Mouse (Mus musculus) gonadal fat pad, adult 2 months (tissue): ENCODE measurements around the gene Dnajb2. TPM values are rescaled to one million over a fixed set of nuclear protein-coding genes. Genes with fewer than 3 reads are reported as not detected.
"Not testable (repeated sequence)": the region's sequence is repeated elsewhere in the genome, so short reads cannot be mapped to it uniquely, and the experiment has no call there.

Source experiments
- DNase-seq: peaks from one replicate; pipeline ENCODE4 v3.0.0-alpha.2; 2012; ENCODE audit warnings: low read depth
- polyA plus RNA-seq: library from polyadenylated mRNA; depleted of rRNA; stranded (reverse); fragments of >200 nt; gene quantifications from 2 replicates; pipeline ENCODE4 v1.2.3, GENCODE M21; 2012

Dnajb2 gene
- polyA plus RNA-seq, 1 experiment, result 37.9 TPM

DNA sequence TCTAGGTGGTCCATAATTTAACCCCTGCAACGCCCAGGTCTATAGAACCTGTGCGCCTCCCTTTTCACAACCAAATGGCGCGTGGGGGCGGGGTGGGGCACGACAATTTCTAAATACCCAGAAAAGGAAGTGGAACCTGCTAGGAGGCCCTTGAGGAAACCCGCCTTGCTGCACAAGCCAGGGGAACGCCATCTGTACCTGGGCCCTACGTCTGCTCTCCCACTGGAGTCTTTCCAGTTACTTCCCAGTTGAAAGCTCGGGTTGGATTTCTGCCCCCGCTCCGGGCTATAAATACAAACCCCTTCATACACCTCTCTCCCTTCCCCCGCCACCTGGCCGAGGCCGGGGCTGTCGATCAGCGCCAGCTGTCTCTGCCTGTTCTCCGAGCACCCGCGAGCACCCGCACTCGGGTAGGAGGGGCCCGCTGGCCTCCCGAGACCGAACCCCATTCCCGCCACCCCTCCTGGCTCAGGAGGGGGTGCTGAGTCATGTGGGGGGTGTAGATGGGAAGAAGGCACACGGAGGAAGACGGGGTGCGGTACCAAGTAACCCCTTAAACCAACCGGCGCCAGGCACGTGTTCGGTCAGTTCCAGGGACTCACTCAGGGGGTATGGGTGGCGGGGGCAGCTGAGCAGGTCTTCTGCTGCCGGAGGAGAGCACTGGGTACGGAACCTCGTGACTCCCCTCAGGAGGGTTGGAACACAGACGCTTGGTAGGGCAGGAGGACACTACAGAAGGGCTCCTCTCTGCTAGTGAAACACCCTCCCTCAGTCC lies 17.8 kb upstream of the Dnajb2 start:
- no peak for DNase-seq

DNA sequence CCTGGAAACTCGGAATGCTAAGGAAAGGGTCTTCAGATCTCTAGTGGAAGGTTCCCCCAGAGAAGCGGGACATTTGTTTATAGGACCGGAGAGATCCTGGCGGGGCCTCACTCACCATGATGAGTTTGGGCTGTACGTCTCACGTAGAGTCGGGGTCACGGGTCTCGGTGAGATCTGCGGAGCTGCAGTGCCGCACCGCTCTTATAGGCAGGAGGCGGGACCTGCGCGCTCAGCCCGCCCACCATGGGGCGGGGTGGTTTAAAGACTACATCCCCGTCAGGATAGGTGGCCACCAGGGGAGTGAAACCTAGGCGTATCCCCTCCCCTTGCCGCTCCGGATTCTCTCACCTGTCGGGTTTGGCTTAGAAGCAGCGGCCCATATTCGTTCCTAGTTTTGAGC lies 17.1 kb upstream of the Dnajb2 start:
- no peak for DNase-seq

DNA sequence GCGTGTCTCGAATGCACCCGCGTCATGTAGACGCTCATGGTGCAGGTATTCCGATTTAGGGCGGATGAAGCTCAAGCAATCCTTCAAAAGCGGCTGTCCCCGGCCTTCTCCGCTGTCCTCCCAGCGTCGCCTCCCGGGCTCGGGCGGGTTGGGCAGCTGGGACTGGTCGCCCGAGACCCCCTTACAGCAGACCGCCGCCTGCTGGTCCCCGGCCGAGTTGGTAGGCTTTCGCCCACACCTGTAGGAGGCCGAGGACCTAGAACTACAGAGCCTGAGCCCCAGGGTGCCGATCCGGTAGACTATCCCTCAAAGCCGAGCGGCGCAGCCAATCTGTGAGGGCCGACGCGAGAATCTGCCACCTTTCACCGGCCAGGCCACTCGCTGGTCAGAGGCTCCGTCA lies 16.7 kb upstream of the Dnajb2 start, which contains the start of gene Tuba4a:
Tuba4a (minus strand) TSS at position 335 of the 400 bp plus-strand sequence.
- no peak for DNase-seq

DNA sequence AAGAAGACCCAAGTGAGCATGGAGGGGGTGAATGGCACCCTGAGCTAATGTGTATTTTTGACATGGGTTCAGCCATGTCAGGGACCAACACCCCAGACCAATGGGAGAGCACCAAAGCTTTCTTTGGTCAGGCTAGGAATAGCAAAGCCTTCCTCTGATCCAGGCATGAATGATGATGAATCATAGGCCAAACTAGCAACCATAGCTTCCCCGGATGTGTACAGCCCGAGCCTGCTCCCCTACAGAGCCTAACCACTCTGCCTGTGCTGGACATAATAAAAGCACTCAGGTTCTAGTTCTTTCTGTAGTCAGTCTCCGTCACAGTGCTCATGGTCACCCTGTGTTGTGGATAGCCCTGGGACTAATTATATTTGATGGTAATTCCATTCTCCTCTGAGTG lies 14.7 kb upstream of the Dnajb2 start:
- no peak for DNase-seq

DNA sequence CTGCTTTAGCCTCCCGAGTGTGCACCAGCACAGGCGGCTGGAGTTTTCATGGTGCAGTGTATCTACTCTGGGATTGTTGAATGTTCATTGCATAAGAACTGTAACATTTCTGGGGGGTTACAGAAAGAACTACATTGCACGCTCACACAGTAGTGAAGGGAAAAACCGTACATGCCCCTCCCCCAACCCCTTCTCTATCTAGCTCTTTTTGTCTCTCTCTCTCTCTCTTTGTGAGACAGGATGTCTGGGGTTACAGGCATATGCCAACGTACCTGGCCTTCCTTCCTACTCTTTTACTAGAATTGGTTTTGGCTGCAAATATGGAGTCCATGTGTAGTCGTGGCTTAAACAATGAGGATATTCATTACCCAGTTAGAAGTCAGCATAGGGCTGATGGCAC lies 13.3 kb upstream of the Dnajb2 start:
- no peak for DNase-seq

DNA sequence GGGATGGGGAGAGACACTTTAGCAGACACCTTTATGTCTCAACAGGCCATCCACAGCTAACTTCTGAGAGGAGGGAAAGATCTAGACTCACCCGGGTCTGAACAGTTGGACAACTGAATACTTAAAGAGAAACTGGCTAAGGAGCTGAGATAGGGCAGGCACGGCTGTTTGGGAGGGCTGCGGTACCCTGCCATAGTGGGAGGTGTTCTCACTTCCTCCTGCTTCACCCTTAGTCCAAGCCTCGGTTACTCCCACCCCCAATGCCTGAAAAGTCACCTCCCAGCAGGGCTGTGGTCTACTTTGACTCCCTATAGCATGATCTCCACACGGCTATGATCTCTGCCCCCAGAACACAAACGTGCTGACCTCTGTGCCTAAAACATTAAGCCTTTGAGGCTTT lies 12.7 kb upstream of the Dnajb2 start:
- DNase-seq, result no peak

DNA sequence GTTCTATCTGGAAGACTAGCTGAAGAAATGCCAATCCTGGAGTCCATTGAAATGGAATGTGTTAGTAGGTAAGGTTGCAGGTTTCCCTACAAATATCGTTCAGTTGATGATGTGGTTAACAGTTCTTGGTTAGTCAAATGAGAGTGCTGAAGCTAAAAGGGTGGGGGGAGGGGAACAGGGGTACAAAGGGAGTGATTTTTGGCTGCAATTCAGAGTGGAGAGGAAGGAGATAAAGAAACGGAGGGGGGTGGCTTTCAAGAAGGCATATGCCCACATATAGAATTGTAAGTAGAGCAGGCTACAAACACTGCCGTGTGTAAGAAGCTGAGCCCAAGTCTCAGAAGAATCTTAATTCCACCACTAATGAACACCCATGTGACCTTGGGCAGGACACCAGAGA lies 10.7 kb upstream of the Dnajb2 start:
- no peak for DNase-seq

DNA sequence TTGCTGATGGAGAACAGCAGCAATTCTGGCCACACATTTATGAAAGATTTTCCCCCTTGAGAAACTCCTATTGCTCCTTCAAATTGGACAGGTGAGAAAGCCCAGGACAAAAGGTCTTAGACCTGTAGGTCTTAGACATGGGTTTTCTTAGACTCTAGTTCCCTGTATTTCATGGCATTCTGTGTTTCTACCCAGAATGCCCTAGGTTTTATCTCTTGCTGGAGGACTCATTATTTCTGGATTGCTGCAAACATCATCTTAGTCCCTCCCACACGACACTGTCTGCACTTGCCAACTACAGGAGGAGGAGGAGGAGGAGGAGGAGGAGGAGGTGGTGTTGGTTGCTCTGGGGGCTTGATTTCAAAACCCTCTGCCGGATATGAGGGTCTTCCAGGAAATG lies 10.1 kb upstream of the Dnajb2 start:
- no peak for DNase-seq

DNA sequence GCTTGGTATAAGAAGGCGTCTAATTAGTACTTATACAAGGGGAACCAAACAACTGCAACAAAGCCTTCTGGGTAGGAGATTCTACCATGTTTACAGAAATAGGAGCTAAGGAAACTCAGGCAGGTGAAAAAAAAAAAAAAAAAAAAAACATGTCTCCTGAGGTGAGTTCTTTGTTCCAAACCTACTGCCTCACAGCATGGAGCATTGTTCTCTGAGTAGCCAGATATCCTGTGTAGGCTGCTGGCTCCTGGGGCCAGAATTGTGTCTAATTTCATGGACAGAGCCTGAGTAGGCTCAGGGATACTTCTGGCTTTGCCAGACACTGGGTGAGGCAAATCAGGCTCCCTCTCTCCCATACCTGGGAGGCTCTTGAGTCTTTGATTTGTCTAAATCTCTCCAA lies 8.6 kb upstream of the Dnajb2 start:
- DNase-seq, result no peak

DNA sequence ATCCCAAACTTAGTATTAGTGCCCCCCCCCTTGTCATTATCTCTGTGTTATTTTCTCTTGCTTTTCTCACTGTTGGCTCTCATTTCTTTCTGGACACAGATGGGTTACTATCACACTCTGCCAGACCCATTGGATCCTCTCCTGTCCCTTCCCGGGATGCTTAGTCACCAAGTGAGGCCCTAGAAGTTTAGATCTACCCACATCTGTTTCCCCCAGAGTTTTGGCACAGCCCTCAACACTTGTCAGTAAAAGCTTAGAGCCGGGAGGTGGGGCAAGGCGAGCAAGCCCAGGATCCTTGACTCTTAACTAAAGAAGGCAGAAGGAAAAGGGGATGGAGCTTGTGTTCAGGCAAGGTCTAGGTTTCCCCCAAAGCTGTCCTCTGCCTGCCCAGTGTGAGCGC lies 7.0 kb upstream of the Dnajb2 start:
- DNase-seq, result no peak

DNA sequence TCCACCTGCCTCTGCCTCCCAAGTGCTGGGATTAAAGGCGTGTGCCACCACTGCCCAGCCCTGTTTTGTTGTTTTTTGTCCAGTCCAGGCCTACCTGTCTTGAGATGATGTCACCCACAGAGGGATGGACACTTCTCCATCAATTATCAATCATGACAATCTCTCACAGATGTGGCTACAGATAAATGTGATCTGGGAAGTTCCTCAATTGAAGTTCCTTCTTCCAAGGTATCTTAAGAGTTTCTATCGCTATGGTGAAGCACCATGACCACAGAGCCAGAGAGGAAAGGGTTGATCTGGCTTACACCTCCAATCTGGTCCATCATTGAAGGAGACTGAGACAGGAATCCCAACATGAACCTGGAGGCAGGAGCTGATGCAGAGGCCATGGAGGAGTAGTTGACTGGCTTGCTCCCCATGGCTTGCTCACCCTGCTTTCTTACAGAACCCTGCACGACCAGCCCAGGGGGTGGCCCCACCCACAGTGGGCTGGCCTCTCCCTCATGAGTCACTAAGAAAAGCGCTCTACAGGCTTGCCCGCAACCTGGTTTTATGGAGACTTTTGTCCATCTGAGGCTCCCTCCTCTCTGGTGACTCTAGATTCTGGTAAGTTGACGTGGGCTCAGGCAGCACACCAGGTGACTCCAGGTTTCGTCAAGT lies 5.7 kb upstream of the Dnajb2 start:
- DNase-seq, result no peak

DNA sequence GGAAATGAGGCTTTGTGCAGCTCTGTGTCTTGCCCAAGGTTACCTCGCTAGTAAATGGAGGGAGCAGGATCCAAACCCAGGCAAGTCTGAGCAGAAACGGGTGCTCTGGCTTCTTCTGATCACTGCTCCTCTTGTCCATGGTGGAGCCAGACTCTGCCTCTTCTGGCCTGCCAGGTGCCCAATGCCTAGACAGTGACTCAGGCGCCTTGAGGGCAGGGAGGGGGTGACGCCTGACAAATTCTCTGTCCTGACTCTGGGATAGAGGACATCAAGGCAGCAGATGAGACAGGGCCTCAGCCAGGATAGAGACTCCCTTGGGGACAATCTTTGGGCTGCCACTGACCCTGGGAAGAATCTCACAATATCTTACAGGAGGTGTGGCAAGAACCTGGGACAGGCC lies 5.0 kb upstream of the Dnajb2 start:
- no peak for DNase-seq

DNA sequence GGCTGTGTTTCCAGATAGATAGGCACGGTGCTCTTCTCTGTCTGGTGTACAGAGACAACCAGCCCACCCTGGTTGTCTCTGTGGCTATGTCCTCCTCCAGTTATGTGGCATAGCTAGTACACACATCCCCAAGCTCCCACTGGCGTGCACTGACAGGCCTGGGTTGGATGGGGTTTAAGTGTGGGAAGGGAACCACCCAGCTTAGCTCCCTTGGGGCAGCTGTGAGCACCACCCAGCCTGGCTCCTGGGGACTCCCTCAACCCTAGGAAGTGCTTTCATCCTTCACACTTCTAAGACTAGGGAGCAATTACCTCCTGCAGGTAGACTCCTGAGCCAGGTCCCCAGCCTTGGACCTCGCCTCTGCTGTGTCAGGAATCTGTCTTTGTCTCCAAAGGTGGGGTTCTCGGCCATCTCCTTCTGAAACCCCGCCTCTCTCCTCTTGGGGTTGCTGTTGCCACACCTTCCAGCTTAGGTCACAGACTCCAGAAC lies 4.5 kb upstream of the Dnajb2 start, which contains the start of gene A630095N17Rik:
A630095N17Rik (minus strand) TSS at position 439 of the 489 bp plus-strand sequence.
- no peak for DNase-seq

DNA sequence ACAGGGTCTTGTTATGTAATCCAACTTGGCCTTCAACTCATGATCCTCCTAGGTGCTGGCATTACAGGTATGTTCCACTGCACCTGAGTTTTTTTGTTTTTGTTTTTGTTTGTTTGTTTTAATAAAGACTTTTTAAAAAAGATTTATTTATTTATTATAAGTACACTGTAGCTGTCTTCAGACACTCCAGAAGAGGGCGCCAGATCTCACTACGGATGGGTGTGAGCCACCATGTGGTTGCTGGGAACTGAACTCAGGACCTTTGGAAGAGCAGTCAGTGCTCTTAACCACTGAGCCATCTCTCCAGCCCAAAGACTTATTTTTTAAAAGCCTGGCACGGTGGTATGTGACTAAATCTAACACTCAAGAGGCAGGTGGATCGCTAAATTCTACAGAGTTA lies 3.7 kb upstream of the Dnajb2 start:
- not testable (repeated sequence) for DNase-seq

DNA sequence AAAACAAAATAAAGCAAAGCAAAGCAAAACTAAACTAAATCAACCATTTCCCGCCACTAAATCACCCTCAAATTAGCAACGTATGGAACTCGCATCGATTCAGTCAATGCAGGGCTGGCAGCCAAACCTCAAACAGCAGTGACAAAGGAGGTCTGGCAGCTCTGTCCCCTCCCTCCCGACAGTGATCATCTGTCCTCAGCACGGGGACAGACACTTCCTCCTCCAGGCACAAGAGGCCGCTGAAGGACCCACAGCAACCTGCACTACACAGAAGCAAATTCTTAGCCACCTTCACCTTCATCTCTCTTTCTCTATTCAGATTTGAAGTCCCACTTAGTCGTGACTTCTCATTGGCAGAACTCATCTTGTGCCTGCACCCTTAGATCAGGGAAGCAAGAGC lies 1.6 kb upstream of the Dnajb2 start:
- DNase-seq, result no peak

DNA sequence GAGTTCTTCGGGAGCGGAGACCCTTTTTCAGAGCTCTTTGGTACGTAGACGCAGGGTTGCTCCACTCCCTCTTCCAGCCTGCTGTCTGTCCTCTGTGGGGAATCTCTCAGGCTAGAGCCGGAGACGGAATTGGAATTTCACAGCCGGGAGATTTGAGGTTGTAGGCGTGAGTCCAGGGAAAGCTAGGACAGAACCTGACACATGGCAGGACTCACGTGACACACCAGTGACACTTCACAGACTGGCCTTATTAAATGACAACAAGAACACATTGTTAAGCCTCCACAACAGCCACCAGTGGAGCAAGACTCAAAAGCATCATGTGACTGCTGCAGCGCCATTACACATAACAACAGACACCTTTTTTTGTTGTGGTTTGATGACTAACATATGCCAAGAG lies 3.4 kb downstream of the Dnajb2 start:
- DNase-seq, result no peak

DNA sequence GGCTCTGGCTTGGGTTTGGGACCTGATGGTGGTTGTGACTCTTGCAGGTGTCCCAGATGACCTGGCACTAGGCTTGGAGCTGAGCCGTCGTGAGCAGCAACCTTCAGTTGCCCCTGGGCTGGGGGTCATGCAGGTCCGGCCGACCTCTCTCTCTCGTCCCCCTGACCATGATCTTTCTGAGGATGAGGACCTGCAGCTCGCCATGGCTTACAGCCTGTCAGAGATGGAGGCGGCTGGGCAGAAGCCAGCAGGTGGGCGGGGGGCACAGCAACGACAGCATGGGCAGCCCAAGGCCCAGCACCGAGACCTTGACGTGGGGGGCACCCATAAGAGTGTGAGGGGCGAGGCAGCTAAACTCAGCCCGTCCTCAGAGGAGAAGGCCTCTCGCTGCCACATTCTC lies 7.2 kb downstream of the Dnajb2 start:
- no peak for DNase-seq

DNA sequence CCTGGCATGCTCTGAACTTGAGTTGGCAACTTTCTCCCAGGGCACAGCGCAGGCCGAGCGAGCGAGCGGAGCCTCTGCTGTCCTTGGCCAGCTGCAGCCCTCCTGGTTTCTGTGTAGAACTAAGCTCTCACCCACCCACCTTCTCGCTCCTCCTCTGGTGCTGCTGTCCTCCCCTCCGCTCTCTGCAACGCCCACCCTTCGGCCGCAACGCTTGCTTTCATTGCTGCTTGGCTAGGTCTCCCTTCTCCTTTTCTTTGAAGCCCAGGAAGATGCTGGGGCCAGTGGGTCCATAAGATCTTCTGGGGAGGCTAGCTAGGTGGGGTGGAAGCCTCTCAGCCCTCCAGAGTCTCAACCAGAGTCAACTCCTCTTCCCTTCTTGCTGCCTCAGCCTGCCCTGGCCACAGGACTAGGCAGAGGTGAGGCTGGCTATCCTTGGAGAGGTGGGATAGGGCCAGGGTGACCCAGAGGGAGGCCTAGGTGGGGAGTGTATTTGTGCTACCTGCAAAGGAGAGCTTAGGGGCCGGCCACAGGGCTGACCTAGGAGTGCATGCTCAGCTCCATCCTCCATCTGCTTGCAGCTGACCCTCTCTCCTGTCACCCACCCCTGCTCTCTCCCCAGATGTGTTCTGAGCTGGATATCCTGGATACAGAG lies 8.1 kb downstream of the Dnajb2 start:
- DNase-seq, result no peak

DNA sequence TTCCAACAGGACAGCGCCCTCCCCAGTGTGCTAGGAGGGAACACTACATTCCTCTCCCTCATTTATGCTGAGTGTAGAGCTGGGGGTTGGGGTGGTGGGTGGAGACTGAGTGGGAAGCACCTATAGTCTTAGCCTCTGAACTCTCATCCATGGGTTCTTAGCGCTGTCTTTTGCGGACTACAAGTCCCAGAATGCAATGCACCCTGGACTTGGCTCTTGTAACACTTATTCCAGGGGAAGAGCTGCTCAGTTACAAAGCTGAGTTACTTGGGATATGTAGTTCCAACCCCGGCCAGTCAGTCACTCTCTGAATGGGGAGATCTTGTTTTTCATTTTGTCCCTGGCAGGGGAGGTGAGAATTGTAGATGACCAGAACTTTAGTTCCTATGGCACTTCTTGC lies 8.6 kb downstream of the Dnajb2 start:
- no peak for DNase-seq

DNA sequence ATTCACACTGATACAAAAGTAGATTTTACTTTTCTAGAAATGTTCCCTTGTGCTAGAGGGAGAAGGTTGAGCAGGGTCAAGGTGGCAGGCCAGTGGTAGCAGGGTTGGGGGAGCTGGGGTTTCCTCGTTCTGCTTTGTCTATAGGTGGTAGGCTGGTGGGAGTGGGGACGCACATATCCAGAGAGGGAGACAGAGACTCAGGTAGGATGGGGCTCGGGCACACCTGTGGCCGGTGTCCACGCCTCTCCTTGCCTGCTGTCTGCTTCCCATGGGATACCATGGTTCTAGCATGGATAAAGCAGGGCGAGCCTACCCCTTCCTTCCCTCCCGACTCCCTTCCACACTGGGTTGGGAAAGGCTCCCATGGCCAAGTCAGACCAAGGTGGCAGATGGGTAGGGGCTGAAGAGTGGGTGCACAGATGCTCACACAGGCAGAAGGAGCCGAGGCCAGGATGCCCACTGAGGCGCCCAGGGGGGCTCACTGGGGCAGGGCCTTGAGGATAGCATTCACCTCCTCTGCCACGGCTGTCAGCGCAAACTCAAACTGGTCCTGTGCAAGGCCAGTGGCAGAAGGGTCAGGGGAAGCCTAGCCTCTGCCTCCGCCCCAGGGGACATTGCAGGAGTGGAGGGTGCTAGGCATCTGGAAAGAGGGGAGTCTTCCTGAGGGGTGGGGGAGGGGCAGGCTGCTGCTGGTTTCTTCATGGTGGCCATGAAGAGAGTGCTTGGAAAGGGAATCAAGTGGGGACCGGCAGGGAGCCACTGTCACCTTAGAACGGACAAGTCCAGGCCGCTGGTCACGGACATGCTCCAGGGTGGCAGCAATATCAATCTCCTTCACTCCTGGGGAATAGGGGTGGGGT lies 11.1 kb downstream of the Dnajb2 start:
- DNase-seq, result no peak

DNA sequence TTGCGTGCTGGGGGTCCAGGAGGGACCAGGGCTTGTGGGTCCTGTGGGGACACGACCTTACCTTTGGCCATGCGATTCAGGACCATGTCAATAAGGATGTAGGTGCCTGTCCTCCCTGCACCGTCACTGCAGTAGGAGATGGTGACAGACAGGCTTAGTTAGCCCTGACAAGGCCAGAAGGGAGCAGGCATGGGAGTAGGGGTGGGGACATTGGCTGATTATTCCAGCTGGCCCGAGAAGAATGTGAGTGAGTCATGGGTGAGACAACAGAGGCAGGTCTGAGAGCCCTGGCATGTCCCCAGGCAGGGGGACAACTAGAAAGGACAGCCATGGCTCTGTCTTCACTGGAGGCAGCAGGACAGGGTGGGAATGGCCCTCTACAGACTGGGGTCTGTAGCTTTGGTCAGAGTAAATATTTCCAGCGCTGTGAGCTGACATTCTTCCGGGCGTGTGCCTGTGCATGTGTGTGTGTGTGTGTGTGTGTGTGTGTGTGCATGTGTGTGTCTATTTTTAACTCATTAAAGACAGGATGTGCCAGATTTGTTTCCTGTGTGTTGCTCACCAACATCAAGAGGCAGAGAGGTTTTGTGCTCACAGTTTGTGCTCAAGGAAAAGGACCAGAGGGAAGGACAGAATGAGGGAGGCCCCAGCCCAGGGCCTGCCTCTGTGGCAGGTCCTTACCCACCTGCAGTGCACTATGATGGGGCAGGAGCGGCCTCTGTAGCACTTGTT lies 12.0 kb downstream of the Dnajb2 start:
- DNase-seq, result no peak
